Mouse (Mus musculus) liver, embryonic 14.5 days (tissue): ENCODE measurements around the gene Cfap58. TPM values are rescaled to one million over a fixed set of nuclear protein-coding genes. Genes with fewer than 3 reads are reported as not detected.

ENCODE experiments used
- ATAC-seq: fragments of 200-750 bp; cut with Nextera tagmentation; 2 replicates; pipeline ENCODE4 v1.8.0; 2017; ENCODE audit warnings: moderate number of reproducible peaks, mild to moderate bottlenecking, moderate library complexity; ENCODE audit not compliant: insufficient read depth
- DNase-seq, 3 experiments: peaks; one replicate each; pipeline ENCODE4 v3.0.0-alpha.2; 2012 to 2013; ENCODE audit warnings: low read depth in 3 of 3, low spot score in 3 of 3
- H3K27ac ChIP-seq: fragments of 300-500 bp; sonication (generic); 2 replicates; pipeline ENCODE4 v1.5.1; 2014; ENCODE audit warnings: moderate library complexity, mild to moderate bottlenecking, control low read depth, inconsistent platforms
- H3K27me3 ChIP-seq: fragments of 300-500 bp; sonication (generic); 2 replicates; pipeline ENCODE4 v1.6.1; 2014; ENCODE audit warnings: mild to moderate bottlenecking, low read length, moderate library complexity; ENCODE audit not compliant: control insufficient read depth, insufficient read depth
- H3K36me3 ChIP-seq: fragments of 300-500 bp; sonication (generic); replicated peaks from 2 replicates; pipeline ENCODE4 v1.6.1; 2014; ENCODE audit warnings: low read depth; ENCODE audit not compliant: control insufficient read depth, insufficient read depth
- H3K4me1 ChIP-seq, 2 experiments: fragments of 200-500 bp in 1 of 2; fragments of 300-500 bp in 1 of 2; sonication (generic) in 1 of 2; replicated peaks; 2 replicates each; pipeline ENCODE4 v1.6.1; 2012 to 2014; ENCODE audit warnings: antibody characterized with exemption in 1 of 2, inconsistent platforms in 1 of 2, low read length in 1 of 2; ENCODE audit not compliant: control insufficient read depth in 2 of 2, insufficient read depth in 2 of 2
- H3K4me2 ChIP-seq: fragments of 300-500 bp; sonication (generic); 2 replicates; pipeline ENCODE4 v1.6.1; 2014; ENCODE audit warnings: low read depth, mild to moderate bottlenecking, control low read depth, moderate library complexity
- H3K4me3 ChIP-seq, 2 experiments: fragments of 200-500 bp in 1 of 2; fragments of 300-500 bp in 1 of 2; sonication (generic) in 1 of 2; 2 replicates each; pipeline ENCODE4 v1.5.1; 2012 to 2014; ENCODE audit warnings: low read depth in 2 of 2, low read length in 2 of 2, mild to moderate bottlenecking in 2 of 2, control low read depth in 1 of 2, inconsistent platforms in 1 of 2, moderate library complexity in 1 of 2; ENCODE audit not compliant: insufficient read depth in 1 of 2
- H3K9ac ChIP-seq: fragments of 300-500 bp; sonication (generic); replicated peaks from 2 replicates; pipeline ENCODE4 v1.6.1; 2014; ENCODE audit warnings: mild to moderate bottlenecking, control low read depth, moderate library complexity
- H3K9me3 ChIP-seq: fragments of 300-500 bp; sonication (generic); 2 replicates; pipeline ENCODE4 v1.6.1; 2016; ENCODE audit warnings: low read length, mixed read lengths; ENCODE audit not compliant: control insufficient read depth
- CTCF ChIP-seq: IDR thresholded peaks from 2 replicates; pipeline ENCODE4 v1.5.1; 2016; ENCODE audit warnings: antibody characterized with exemption, low read depth, control low read depth
- EP300 ChIP-seq: IDR thresholded peaks from 2 replicates; pipeline ENCODE4 v1.6.1; 2016; ENCODE audit warnings: antibody characterized with exemption, low read depth
- WGBS: fragments of 180-500 bp; shearing (Covaris S2); extraction: QIAGEN DNeasy Blood & Tissue Kit; methylation state at CpG from one replicate; pipeline ENCODE4 v1.1.7; 2014; ENCODE audit not compliant: insufficient replicate concordance; 5-methylcytosine and 5-hydroxymethylcytosine counted together
- polyA plus RNA-seq, 2 experiments: library from polyadenylated mRNA; depleted of rRNA in 1 of 2; stranded (reverse) in 1 of 2; unstranded in 1 of 2; fragments of >200 nt; fragmentation: Nextera tagmentation in 1 of 2; extraction: Ambion mirVana in 1 of 2; gene quantifications; 2 replicates each; pipeline versions ENCODE4 v1.2.1 to v1.2.3; 2012 to 2014

Gene Cfap58
- polyA plus RNA-seq, 2 experiments, result not detected

DNA sequence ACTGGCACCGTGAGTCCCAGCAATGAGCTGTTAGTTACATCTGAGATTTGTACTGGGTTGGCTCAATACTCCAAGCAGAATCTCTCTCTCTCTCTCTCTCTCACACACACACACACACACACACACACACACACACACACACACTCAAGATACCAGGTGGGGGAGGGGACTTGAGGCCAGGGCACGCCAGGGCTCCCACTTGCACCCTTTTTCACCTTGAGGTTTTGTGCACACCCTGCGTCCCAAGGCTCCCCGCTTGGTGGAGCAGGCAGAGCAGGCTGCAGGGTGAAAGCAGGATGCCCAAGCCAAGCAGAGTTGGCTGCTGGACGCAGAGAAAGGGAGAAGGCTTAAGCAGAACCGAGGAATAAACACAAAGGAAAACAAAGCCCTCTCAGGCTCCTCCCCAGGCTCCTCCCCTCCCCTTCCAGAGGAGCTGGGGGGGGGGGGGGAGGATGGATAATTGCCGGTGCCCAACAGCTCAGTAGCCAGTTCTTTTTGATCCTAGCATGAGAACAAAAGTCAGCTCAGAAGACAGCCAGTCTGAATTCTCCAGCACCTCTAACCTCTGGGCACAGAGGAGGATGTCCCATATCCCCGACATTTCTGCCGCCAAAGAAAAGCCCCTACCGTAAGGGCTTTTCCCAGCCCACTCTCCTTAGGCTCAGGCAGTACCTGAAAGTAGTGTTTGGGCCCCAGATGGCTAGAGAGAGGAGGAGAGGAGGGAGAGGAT is 27.9 kb upstream of the Cfap58 start:
- no peak overlapping the region for H3K27ac ChIP-seq
- ATAC-seq (0 out of 2 replicates have a peak, but pooled peaks have one; percentile 17), DNase-seq (no peak)
- WGBS, result 20% methylated on average over 10 of the region's 10 CpGs
- no peaks in the 10 kb centered on the region for H3K36me3 ChIP-seq
- peaks cover 19 to 34% of the 10 kb centered on the region in 2 experiments for H3K4me1 ChIP-seq
- H3K4me2 ChIP-seq, result peak overlapping the region; percentile 39
- H3K9me3 ChIP-seq, result no peaks in the 10 kb centered on the region
- H3K27me3 ChIP-seq, result no peaks in the 10 kb centered on the region
- H3K9ac ChIP-seq, result peak overlapping the region; percentile 13; the same call in 1 of the 2 replicates
- TF ChIP-seq EP300 (no peak), CTCF (no peak)
- H3K4me3 ChIP-seq, result no peak overlapping the region

DNA sequence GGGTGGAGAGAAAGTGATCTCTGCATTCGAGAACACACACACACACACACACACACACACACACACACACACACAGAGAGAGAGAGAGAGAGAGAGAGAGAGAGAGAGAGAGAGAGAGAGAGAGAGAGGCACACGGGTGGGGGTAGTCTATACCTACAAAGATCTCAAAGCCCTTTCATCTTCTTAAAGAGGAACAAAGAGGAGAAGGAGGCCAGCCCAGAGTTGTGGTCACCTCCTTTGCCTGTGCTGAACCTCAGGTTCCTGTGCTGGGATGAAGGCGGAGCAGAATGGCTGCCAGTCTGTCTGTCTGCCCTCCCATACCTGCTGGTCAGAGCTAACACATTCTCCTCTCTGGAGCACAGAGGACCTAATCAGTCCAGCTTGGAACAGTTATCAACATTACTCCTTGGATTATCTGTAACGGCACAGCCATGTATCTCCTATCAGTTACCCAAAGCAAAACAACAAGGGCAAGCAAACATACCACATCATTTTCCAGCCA is 27.3 kb upstream of the Cfap58 start:
- Histone ChIP-seq H3K9ac (no peak overlapping the region), H3K27me3 (no peaks in the 10 kb centered on the region), H3K9me3 (no peaks in the 10 kb centered on the region), H3K27ac (no peak overlapping the region), H3K4me3 (no peak overlapping the region), H3K4me2 (peak overlapping the region; percentile 39; the same call in 1 of the 2 replicates), H3K4me1 (peaks cover 19 to 34% of the 10 kb centered on the region in 2 experiments), H3K36me3 (no peaks in the 10 kb centered on the region)
- 12% methylated on average over 4 of the region's 4 CpGs for WGBS
- ATAC-seq (peak; percentile 47), DNase-seq (no peak)
- no peak for TF ChIP-seq CTCF
- peak; percentile 42; the same call in 1 of the 2 replicates for TF ChIP-seq EP300

- TF ChIP-seq CTCF, result no peak
- no peak for TF ChIP-seq EP300
- no peaks in the 10 kb centered on the region for H3K9me3 ChIP-seq
- DNase-seq, result no peak
- ATAC-seq, result no peak
- no peak overlapping the region for H3K4me2 ChIP-seq
- WGBS, result 68% methylated on average over 4 of the region's 4 CpGs
- no peaks in the 10 kb centered on the region for H3K27me3 ChIP-seq
- no peaks in the 10 kb centered on the region for H3K36me3 ChIP-seq
- peaks cover 19 to 31% of the 10 kb centered on the region in 2 experiments for H3K4me1 ChIP-seq
- no peak overlapping the region for H3K4me3 ChIP-seq
- H3K9ac ChIP-seq, result no peak overlapping the region
- H3K27ac ChIP-seq, result no peak overlapping the region
These were observed 26.7 kb upstream of the Cfap58 start for GRCm38 (mm10) chr19:47910751-47911150.

DNA sequence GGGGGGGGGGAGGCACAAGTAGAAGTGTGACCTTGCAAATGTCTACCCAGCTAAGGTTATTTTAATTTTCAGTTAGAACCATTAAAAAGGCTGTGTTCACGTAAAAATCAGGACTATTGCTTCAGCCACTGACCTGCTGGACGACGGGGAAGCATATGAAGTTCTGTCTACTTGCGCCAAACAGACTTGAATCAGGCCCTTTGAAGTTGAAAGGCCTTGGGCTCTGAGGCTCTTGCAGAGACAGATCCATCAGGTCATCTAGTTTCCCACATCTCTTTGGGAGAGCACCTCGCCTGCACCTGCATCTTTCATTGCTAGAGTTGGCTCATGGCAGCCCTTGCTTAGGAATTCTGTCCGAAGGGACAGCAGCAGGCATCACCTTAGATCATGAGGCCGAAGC is 24.1 kb upstream of the Cfap58 start:
- ATAC-seq, result no peak
- no peak for DNase-seq
- Histone ChIP-seq H3K4me3 (no peak overlapping the region), H3K9me3 (no peaks in the 10 kb centered on the region), H3K4me2 (no peak overlapping the region), H3K27me3 (no peaks in the 10 kb centered on the region), H3K27ac (no peak overlapping the region), H3K4me1 (peaks cover 27 to 38% of the 10 kb centered on the region in 2 experiments), H3K9ac (no peak overlapping the region), H3K36me3 (no peaks in the 10 kb centered on the region)
- 77% methylated on average over 7 of the region's 7 CpGs for whole genome bisulfite sequencing
- no peak for TF ChIP-seq EP300
- no peak for TF ChIP-seq CTCF

DNA sequence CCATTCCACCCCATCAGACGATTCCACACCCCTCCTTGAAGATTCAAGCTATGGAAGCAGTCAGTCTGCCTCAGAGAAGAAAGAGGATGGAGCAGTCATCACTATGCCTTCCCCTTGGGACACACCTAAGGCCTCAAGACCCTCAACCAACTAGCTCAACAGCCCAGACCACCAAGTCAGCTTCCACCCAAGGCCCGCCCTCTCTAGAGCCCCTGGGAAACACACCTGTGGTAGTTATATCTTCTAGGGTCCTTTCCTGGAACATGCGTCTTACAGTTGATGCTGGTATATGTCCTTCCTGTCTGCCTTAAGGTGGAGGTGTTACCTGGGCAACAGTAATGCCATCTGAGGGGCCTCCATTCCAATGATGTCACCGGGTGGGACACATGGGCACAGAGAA is 23.3 kb upstream of the Cfap58 start:
- H3K36me3 ChIP-seq, result no peaks in the 10 kb centered on the region
- no peak overlapping the region for H3K4me2 ChIP-seq
- 77% methylated on average over 4 of the region's 4 CpGs for WGBS
- no peak overlapping the region for H3K27ac ChIP-seq
- no peaks in the 10 kb centered on the region for H3K9me3 ChIP-seq
- no peak for ATAC-seq
- H3K4me1 ChIP-seq, result peaks cover 21 to 32% of the 10 kb centered on the region in 2 experiments
- no peak for DNase-seq
- H3K4me3 ChIP-seq, result no peak overlapping the region
- H3K9ac ChIP-seq, result no peak overlapping the region
- TF ChIP-seq CTCF, result no peak
- H3K27me3 ChIP-seq, result no peaks in the 10 kb centered on the region
